Mouse (Mus musculus) liver, embryonic 14.5 days (tissue): Measurements from ENCODE around the gene Ltbr. TPM values are rescaled to one million over a fixed set of nuclear protein-coding genes. Genes with fewer than 3 reads are reported as not detected.

Experiments used
- ATAC-seq: fragments of 200-750 bp; cut with Nextera tagmentation; 2 replicates; pipeline ENCODE4 v1.8.0; 2017; ENCODE audit warnings: moderate number of reproducible peaks, mild to moderate bottlenecking, moderate library complexity; ENCODE audit not compliant: insufficient read depth
- DNase-seq, 3 experiments: peaks; one replicate each; pipeline ENCODE4 v3.0.0-alpha.2; 2012 to 2013; ENCODE audit warnings: low read depth in 3 of 3, low spot score in 3 of 3
- H3K27ac ChIP-seq: fragments of 300-500 bp; sonication (generic); 2 replicates; pipeline ENCODE4 v1.5.1; 2014; ENCODE audit warnings: moderate library complexity, mild to moderate bottlenecking, control low read depth, inconsistent platforms
- H3K27me3 ChIP-seq: fragments of 300-500 bp; sonication (generic); 2 replicates; pipeline ENCODE4 v1.6.1; 2014; ENCODE audit warnings: mild to moderate bottlenecking, low read length, moderate library complexity; ENCODE audit not compliant: control insufficient read depth, insufficient read depth
- H3K36me3 ChIP-seq: fragments of 300-500 bp; sonication (generic); replicated peaks from 2 replicates; pipeline ENCODE4 v1.6.1; 2014; ENCODE audit warnings: low read depth; ENCODE audit not compliant: control insufficient read depth, insufficient read depth
- H3K4me1 ChIP-seq, 2 experiments: fragments of 200-500 bp in 1 of 2; fragments of 300-500 bp in 1 of 2; sonication (generic) in 1 of 2; replicated peaks; 2 replicates each; pipeline ENCODE4 v1.6.1; 2012 to 2014; ENCODE audit warnings: antibody characterized with exemption in 1 of 2, inconsistent platforms in 1 of 2, low read length in 1 of 2; ENCODE audit not compliant: control insufficient read depth in 2 of 2, insufficient read depth in 2 of 2
- H3K4me2 ChIP-seq: fragments of 300-500 bp; sonication (generic); 2 replicates; pipeline ENCODE4 v1.6.1; 2014; ENCODE audit warnings: low read depth, mild to moderate bottlenecking, control low read depth, moderate library complexity
- H3K4me3 ChIP-seq, 2 experiments: fragments of 200-500 bp in 1 of 2; fragments of 300-500 bp in 1 of 2; sonication (generic) in 1 of 2; 2 replicates each; pipeline ENCODE4 v1.5.1; 2012 to 2014; ENCODE audit warnings: low read depth in 2 of 2, low read length in 2 of 2, mild to moderate bottlenecking in 2 of 2, control low read depth in 1 of 2, inconsistent platforms in 1 of 2, moderate library complexity in 1 of 2; ENCODE audit not compliant: insufficient read depth in 1 of 2
- H3K9ac ChIP-seq: fragments of 300-500 bp; sonication (generic); replicated peaks from 2 replicates; pipeline ENCODE4 v1.6.1; 2014; ENCODE audit warnings: mild to moderate bottlenecking, control low read depth, moderate library complexity
- H3K9me3 ChIP-seq: fragments of 300-500 bp; sonication (generic); 2 replicates; pipeline ENCODE4 v1.6.1; 2016; ENCODE audit warnings: low read length, mixed read lengths; ENCODE audit not compliant: control insufficient read depth
- CTCF ChIP-seq: IDR thresholded peaks from 2 replicates; pipeline ENCODE4 v1.5.1; 2016; ENCODE audit warnings: antibody characterized with exemption, low read depth, control low read depth
- EP300 ChIP-seq: IDR thresholded peaks from 2 replicates; pipeline ENCODE4 v1.6.1; 2016; ENCODE audit warnings: antibody characterized with exemption, low read depth
- WGBS: fragments of 180-500 bp; shearing (Covaris S2); extraction: QIAGEN DNeasy Blood & Tissue Kit; methylation state at CpG from one replicate; pipeline ENCODE4 v1.1.7; 2014; ENCODE audit not compliant: insufficient replicate concordance; 5-methylcytosine and 5-hydroxymethylcytosine counted together
- polyA plus RNA-seq, 2 experiments: library from polyadenylated mRNA; depleted of rRNA in 1 of 2; stranded (reverse) in 1 of 2; unstranded in 1 of 2; fragments of >200 nt; fragmentation: Nextera tagmentation in 1 of 2; extraction: Ambion mirVana in 1 of 2; gene quantifications; 2 replicates each; pipeline versions ENCODE4 v1.2.1 to v1.2.3; 2012 to 2014

Ltbr gene
- polyA plus RNA-seq, 2 experiments, result 12.3 to 15.2 TPM

DNA sequence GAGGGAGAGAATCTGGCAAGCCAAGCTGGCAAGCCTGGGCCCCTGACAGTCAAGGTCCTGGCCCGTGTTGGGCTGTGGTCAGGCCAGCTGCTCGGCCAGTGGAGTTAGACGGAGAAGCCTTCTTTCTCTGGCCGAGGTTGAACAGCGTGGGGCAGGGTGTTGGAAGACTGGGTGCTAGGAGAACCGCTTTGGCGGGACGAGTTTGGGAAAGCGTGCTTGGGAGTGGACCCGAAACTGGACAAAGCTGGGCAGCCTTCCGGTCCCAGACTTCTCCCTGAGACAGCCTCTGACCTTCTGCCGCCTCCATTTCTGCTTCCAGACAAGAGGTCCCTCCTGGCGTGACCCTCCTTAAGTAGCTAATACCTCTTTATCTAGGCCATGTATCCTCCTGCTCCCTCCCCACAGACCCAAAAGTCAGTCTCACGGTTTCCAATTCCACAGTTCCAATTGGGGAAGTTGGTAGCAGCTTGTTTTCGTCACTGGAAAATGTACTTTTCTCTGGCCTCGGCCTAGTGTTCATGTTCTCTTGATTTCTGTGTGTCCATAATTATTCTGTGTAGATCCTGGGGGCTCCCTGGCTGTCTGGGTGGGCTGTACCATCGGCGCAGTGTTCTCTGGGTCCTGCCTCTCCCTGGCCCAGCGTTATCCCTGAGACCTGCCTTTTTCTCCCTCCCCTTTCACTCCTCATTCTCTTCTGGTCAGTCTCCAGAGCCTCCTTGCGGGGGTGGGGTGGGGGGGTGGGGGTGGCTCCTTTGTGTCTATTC, 36.7 kb upstream of the Ltbr start:
- H3K4me3 ChIP-seq, result peak overlapping the region; percentile 61 to 67

GRCm38 (mm10) chr6:125349575-125350230, 36.0 kb upstream of the Ltbr start:
- ATAC-seq (peak; percentile 69; the same call in 1 of the 2 replicates), DNase-seq (peak in 2 of 3 experiments; percentile 27 to 29)
- peak overlapping the region; percentile 61 for H3K4me2 ChIP-seq
- no peaks in the 10 kb centered on the region for H3K9me3 ChIP-seq
- H3K36me3 ChIP-seq, result no peaks in the 10 kb centered on the region
- no peak overlapping the region for H3K27ac ChIP-seq
- peak overlapping the region; percentile 50 for H3K9ac ChIP-seq
- no peaks in the 10 kb centered on the region for H3K27me3 ChIP-seq
- H3K4me3 ChIP-seq, result peak overlapping the region; percentile 61 to 67
- 0% methylated on average over 27 of the region's 27 CpGs for WGBS
- TF ChIP-seq CTCF (no peak), EP300 (no peak)
- peaks cover 0 to 34% of the 10 kb centered on the region in 2 experiments; a peak in 3 of 4 replicates for H3K4me1 ChIP-seq

More for the DNA sequence above, 36.7 kb upstream of the Ltbr start:
- WGBS, result 6% methylated on average over 20 of the region's 20 CpGs
- Histone ChIP-seq H3K27ac (no peak overlapping the region), H3K9me3 (no peaks in the 10 kb centered on the region), H3K27me3 (no peaks in the 10 kb centered on the region), H3K36me3 (no peaks in the 10 kb centered on the region), H3K4me2 (peak overlapping the region; percentile 61), H3K9ac (peak overlapping the region; percentile 25), H3K4me1 (peaks cover 0 to 40% of the 10 kb centered on the region in 2 experiments; a peak in 3 of 4 replicates)
- no peak for TF ChIP-seq EP300
- TF ChIP-seq CTCF, result no peak
- ATAC-seq (no peak), DNase-seq (no peak)

DNA sequence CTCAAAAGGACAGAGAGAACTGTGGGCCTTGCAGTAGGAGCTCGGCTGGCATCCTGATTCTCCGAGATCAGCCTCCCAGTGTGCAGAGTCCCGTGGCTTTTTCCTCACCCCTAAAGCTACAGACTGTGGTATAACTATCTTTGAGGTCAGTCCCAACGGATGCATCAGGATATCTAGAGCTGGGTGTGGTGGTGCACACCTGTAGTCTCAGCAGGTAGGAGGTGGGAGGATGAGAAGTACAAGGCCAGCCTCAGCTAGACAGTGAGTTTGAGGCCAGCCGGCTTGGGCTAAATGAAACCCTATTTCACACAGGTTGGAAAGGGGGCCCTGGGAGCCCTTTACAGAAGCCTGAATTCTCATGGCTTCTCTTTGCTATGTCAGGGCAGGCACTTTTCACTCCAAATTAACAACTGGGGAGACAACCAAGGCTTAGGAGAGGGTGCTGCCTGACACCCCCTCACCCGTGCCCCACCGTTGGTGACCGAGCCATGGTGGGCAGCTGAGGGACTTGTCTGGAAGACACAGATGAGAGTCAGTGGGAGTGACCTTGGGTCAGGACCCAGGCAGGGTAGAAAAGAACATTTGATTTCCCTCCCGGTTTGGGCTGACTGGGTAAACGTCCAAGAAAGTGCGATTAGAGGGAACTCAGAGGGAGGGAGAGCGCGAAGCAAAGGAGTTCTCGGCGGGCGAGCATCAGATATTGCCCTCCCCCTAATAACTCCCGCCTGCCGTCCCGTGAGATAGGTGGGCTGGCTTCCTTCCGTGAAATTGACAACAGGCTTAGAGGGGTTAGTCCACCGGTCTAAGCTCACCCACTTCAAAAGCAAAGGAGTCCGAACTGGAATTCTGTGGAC, 35.3 kb upstream of the Ltbr start, which contains the start of gene Tnfrsf1a:
Gene Tnfrsf1a, plus strand, starts transcription at position 642 of the 854 bp plus-strand sequence.
- DNase-seq (no peak), ATAC-seq (no peak)
- Histone ChIP-seq H3K9me3 (no peaks in the 10 kb centered on the region), H3K9ac (peak within 1 kb of the TSS; percentile 50), H3K4me3 (peak within 1 kb of the TSS; percentile 61 to 67), H3K4me1 (peaks cover 0 to 29% of the 10 kb centered on the region in 2 experiments; a peak in 3 of 4 replicates), H3K27me3 (no peaks in the 10 kb centered on the region), H3K36me3 (no peaks in the 10 kb centered on the region), H3K4me2 (peak within 1 kb of the TSS; percentile 61), H3K27ac (no peak within 1 kb of the TSS)
- 6% methylated on average over 22 of the region's 22 CpGs for WGBS
- TF ChIP-seq EP300, result no peak
- TF ChIP-seq CTCF, result no peak

GRCm38 (mm10) chr6:125346029-125346428, 32.3 kb upstream of the Ltbr start:
- H3K36me3 ChIP-seq, result no peaks in the 10 kb centered on the region
- 35% methylated on average over 2 of the region's 2 CpGs for WGBS
- no peaks in the 10 kb centered on the region for H3K27me3 ChIP-seq
- ATAC-seq (no peak), DNase-seq (no peak)
- TF ChIP-seq CTCF (no peak), EP300 (no peak)
- H3K4me3 ChIP-seq, result no peak overlapping the region
- no peak overlapping the region for H3K9ac ChIP-seq
- H3K9me3 ChIP-seq, result no peaks in the 10 kb centered on the region
- H3K4me2 ChIP-seq, result no peak overlapping the region
- H3K27ac ChIP-seq, result no peak overlapping the region
- H3K4me1 ChIP-seq, result peaks cover 0 to 15% of the 10 kb centered on the region in 2 experiments; a peak in 3 of 4 replicates
